Mouse (Mus musculus) heart, postnatal 4 days (tissue): ENCODE results near the gene Naa20. TPM values are rescaled to one million over a fixed set of nuclear protein-coding genes. Genes with fewer than 3 reads are reported as not detected.

ENCODE experiments used
- DNase-seq: peaks from one replicate; pipeline ENCODE4 v3.0.0; 2021
- microRNA-seq, 2 experiments: library from miRNA; unstranded; fragments of <30 nt; microRNA quantifications; one replicate each; pipeline ENCODE4 v1.2.0; 2021 to 2022
- total RNA-seq, 2 experiments: library from RNA; stranded (reverse); gene quantifications; 2 replicates each; pipeline ENCODE4 v1.2.3; 2021

The Naa20 gene
- total RNA-seq, 2 experiments from 2014 or later = 120 to 123 TPM

DNA sequence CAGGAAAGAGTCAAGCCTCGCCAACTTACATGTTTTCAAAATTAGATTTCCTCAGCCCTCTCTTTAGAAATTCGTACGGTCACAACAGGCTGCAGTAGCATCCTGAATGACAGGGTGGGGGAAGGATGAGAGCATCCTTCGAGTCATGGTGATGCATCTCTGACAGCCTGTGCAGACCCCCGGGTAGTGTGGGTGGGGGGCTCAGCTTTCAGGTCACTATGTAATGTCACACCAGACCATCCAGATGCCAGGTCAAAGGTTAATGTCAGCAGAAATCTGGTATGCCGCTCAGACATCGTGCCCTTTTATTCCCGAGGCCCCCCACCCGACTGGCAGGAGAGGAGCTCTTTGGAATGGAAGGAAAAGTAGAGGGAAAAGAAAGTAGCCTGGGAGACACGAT, 48.3 kb downstream of the Naa20 start:
- DNase-seq = no peak

DNA sequence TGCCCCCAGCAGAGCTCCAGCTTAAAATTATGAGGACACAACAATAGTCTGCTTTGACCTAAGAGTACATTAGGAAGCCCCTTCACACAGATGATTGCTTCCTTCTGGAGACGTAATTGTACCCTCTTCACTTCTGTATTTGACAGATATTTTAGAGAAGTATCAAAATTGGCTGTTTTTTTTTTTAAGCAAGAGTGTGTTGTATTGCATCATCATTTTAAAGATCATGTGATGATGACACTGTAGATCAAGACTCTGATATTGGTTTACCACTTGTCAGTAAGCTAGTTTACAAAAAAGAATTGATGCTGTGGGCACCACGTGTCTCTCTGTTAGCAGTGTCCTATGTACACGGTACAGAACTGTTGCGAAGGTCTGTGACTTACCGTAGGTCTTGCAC, 50.8 kb downstream of the Naa20 start:
- DNase-seq = no peak

DNA sequence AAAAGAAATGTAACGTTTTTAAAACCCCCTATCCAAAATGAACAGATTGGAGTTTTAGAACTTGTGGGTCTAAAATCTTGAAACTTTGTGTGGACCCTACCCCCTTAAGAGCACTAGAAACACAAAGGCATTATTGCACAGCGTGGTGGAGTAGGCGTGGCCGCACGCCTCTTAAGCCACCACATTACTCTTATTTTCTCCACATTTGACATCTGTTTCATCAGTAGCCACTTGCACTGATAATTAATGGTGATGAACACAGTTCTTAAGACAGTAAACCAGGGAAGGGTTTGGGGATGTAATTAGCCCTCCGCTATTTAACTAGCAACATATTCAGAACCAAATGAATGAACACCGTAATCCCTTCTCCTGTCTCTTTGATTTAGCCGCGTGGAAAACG, 53.9 kb downstream of the Naa20 start:
- no peak for DNase-seq

DNA sequence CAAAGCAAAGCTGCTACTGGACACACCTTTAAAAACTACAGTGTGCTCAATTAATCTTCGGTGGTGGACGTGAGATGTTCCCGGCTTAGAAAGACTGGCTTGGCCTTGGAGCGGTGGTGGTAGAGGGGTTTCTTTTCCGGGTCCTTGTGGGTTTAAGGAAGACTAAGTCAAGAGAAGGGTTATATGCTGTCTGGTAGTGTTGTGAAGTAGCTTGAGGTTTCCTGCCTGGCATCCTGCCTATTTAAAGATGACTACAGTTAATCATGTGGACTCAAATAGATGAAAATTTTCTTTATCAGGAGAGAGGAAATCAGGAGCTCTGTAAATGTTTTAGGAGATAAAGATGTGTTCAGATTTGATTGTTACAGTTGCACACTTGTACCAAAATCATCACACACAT, 54.4 kb downstream of the Naa20 start:
- no peak for DNase-seq

DNA sequence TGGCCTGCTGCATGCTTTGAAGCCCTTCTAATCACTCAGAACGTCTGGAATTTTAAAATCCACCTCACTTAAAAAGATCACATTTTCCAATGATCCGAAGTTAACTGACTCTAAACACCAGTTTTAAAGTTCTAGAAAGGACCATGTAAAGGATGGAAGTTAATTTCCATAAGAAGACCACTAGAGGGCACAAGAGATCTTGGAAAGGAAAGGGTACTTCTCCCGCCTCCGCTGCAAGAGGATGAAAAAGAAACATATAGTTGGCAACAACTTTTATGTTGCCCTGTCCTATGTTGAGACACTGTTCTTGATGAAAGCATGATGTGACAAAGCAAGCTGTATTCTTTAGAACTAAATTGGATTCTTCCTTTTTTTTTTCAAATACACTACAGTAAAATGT, 55.6 kb downstream of the Naa20 start:
- DNase-seq = no peak

DNA sequence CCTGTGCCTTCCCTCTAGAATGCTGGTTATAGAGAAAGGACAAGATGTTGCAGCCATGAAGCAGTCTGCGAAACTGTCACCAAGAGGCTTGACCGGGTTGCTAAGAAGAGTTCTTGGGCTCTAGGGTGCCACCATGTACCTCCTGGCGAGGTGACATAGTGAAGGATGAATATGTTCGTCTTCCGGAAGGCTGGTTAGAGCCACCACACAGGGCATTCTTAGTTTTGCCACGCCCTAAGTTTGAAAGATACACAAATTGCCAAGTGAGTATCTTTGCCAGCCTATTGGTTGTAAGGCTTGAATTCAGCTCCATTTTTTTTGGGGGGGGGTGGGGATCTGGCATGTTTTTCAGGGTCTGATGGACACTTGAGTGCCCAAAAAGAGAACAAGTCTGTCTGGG, 56.2 kb downstream of the Naa20 start:
- no peak for DNase-seq

DNA sequence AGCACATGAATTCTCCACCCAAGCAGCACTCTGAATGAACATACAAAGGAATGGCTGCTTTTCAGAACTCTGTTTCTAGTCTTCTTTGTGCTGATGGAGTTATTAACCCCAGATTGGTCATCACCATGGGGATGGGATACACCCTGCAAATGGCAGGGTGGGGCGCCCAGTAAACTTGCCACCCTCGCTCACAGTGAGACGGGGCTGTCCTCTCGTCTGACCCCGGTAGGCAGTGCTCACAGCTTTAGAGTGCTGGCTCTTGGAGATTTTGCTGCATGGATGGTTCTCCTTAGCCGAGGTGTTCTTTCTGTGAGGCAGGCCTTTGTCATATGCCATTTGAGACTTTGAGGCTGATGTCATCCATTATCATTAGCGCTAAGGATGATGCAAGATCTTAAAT, 56.7 kb downstream of the Naa20 start:
- no peak for DNase-seq

DNA sequence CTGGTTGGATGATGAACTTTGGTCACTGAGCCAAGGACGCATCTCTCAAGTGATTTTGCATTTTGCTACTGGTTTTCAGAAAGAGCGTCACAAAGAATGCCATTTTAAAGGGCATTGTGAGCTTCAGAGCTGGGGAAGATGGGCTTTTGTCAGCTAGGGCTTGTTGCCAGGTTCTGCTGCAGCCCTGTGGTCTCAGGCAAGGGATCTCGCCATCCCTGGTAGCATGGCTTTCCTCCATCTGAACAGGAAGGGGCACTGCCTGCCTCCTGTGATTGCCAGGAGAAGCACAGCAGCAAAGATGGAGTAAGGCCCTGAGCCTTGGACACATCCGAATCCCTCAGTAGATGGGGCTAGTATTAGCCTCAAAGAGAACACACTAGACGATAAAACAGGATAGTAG, 60.0 kb downstream of the Naa20 start:
- no peak for DNase-seq

Small RNAs within 50 kb of the gene (microRNA-seq; reads per million reads assigned to microRNA genes)
- 0 reads per million in 2 experiments for gene Gm25026

Other genes with a start within 250 kb of the Naa20 start
- gene Rin2, start 226.9 kb upstream of the Naa20 start, total RNA-seq = 10 to 100 TPM; 17.3 to 20.6 TPM
- under 1 TPM; 0.41 to 0.79 TPM for gene Cfap61, start 32.7 kb downstream of the Naa20 start, total RNA-seq
- 10 to 100 TPM; 17.5 to 18.7 TPM for gene Crnkl1, start 32.9 kb downstream of the Naa20 start, total RNA-seq